Mouse (Mus musculus) c-Kit-positive CD71-positive TER-119-negative erythroid progenitor cells, embryonic 14.5 days (primary cell): ENCODE data around the gene Vmn2r107.

Experiments used
- DNase-seq: peaks from one replicate; pipeline ENCODE4 v3.0.0-alpha.2; 2013; ENCODE audit warnings: low read depth

Vmn2r107 gene

GRCm38 (mm10) chr17:20344942-20345341 is at the start of gene Vmn2r107:
Vmn2r107 (plus strand) TSS chr17:20345242.
- DNase-seq, result no peak

GRCm38 (mm10) chr17:20305790-20306189 is 39.3 kb upstream of the Vmn2r107 start:
- no peak for DNase-seq

- DNase-seq, result no peak
These were observed 54.1 kb downstream of the Vmn2r107 start for GRCm38 (mm10) chr17:20399105-20399504.

- no peak for DNase-seq
These were observed 68.8 kb downstream of the Vmn2r107 start, which contains the start of gene Vmn1r224 for GRCm38 (mm10) chr17:20413846-20414245. Vmn1r224 (plus strand) TSS chr17:20414146.
